Mouse (Mus musculus): ENCODE measurements around the gene Ngp. TPM values are rescaled to one million over a fixed set of nuclear protein-coding genes. Genes with fewer than 3 reads are reported as not detected.

The Ngp gene
- polyA plus RNA-seq, 2 experiments, result 1.5 to 5.9 TPM

DNA sequence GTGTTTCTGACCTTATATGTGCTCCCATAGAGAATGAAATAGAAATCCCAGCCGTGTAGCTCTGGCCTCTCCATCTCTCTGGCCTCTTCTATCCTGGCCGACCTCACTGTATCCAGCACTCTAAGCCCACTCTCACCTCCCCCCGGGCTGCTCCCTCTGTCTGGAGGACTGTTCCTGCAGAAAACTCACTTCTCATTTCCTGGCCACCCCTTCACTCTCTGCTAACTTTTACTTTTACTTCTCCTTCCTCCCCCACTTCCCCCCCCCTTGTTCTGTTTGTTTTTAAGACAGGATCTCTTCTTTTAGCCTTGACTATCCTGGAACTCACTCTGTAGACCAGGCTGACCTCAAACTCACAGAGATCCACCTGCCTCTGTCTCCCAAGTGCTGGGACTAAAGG, 33.0 kb downstream of the Ngp start:
- ATAC-seq (ENCODE audit: low FRiP score, low read depth) (no peak), DNase-seq (ENCODE audit: low spot score) (no peak)
- Histone ChIP-seq H3K4me1 (ENCODE audit: control insufficient read depth, insufficient read depth, low read length) (no peaks in the 10 kb centered on the region; the same call in 1 of the 2 replicates), H3K27ac (replicated peaks; ENCODE audit: low read depth, low read length) (no peak overlapping the region), H3K9me3 (ENCODE audit: control insufficient read depth, low read length) (no peaks in the 10 kb centered on the region), H3K36me3 (ENCODE audit: control insufficient read depth, insufficient read depth, low read length) (peaks cover 23% of the 10 kb centered on the region), H3K9ac (ENCODE audit: low read depth, low read length, severe bottlenecking) (no peak overlapping the region), H3K27me3 (ENCODE audit: control insufficient read depth, insufficient read depth, low read length) (no peaks in the 10 kb centered on the region), H3K4me2 (replicated peaks; ENCODE audit: low read depth, low read length, severe bottlenecking) (no peak overlapping the region), H3K4me3 (replicated peaks; ENCODE audit: low read length) (no peak overlapping the region)
- no peak for TF ChIP-seq POLR2A (IDR thresholded peaks at IDR 0.05; ENCODE audit: borderline replicate concordance, extremely low read depth, insufficient read depth, insufficient read length)
- WGBS, result 78% methylated on average over 3 of the region's 3 CpGs

DNA sequence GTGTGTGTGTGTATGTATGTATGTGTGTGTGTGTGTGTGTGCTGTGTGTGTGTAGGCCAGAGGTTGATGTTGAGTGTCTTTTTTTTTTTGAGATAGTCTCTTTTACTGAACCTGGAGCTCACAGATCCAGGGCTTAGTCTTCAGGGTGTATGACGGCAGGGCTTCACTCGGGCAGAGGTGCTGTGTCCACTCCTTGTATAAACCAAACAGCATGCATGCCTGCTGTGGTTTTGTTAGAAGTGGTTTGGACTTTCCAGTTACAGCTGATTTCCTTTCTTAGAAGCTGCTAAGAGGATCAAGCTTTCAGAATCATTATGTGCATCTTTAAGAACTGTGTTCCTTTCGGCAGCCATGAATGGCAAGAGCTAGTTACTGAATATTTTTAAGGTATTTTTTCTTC, 38.4 kb downstream of the Ngp start:
- no peak overlapping the region for H3K4me2 ChIP-seq (replicated peaks; ENCODE audit: low read depth, low read length, severe bottlenecking)
- H3K9ac ChIP-seq (ENCODE audit: low read depth, low read length, severe bottlenecking), result no peak overlapping the region
- H3K36me3 ChIP-seq (ENCODE audit: control insufficient read depth, insufficient read depth, low read length), result peaks cover 10% of the 10 kb centered on the region
- no peak for TF ChIP-seq POLR2A (IDR thresholded peaks at IDR 0.05; ENCODE audit: borderline replicate concordance, extremely low read depth, insufficient read depth, insufficient read length)
- WGBS, result 81% methylated on average over 3 of the region's 3 CpGs
- no peaks in the 10 kb centered on the region for H3K9me3 ChIP-seq (ENCODE audit: control insufficient read depth, low read length)
- H3K27ac ChIP-seq (replicated peaks; ENCODE audit: low read depth, low read length), result no peak overlapping the region
- no peaks in the 10 kb centered on the region for H3K4me1 ChIP-seq (ENCODE audit: control insufficient read depth, insufficient read depth, low read length)
- no peaks in the 10 kb centered on the region for H3K27me3 ChIP-seq (ENCODE audit: control insufficient read depth, insufficient read depth, low read length)
- H3K4me3 ChIP-seq (replicated peaks; ENCODE audit: low read length), result no peak overlapping the region
- ATAC-seq (ENCODE audit: low FRiP score, low read depth) (no peak), DNase-seq (ENCODE audit: low spot score) (no peak)

GRCm38 (mm10) chr9:110459145-110459727, 39.7 kb downstream of the Ngp start:
- Histone ChIP-seq H3K4me1 (ENCODE audit: control insufficient read depth, insufficient read depth, low read length) (no peaks in the 10 kb centered on the region), H3K4me2 (replicated peaks; ENCODE audit: low read depth, low read length, severe bottlenecking) (no peak overlapping the region), H3K36me3 (ENCODE audit: control insufficient read depth, insufficient read depth, low read length) (peaks cover 10% of the 10 kb centered on the region), H3K9ac (ENCODE audit: low read depth, low read length, severe bottlenecking) (no peak overlapping the region), H3K4me3 (replicated peaks; ENCODE audit: low read length) (no peak overlapping the region), H3K9me3 (ENCODE audit: control insufficient read depth, low read length) (no peaks in the 10 kb centered on the region), H3K27me3 (ENCODE audit: control insufficient read depth, insufficient read depth, low read length) (no peaks in the 10 kb centered on the region), H3K27ac (replicated peaks; ENCODE audit: low read depth, low read length) (no peak overlapping the region)
- TF ChIP-seq POLR2A (IDR thresholded peaks at IDR 0.05; ENCODE audit: borderline replicate concordance, extremely low read depth, insufficient read depth, insufficient read length), result no peak
- ATAC-seq (ENCODE audit: low FRiP score, low read depth) (no peak), DNase-seq (ENCODE audit: low spot score) (no peak)
- 70% methylated on average over 2 of the region's 2 CpGs for WGBS

DNA sequence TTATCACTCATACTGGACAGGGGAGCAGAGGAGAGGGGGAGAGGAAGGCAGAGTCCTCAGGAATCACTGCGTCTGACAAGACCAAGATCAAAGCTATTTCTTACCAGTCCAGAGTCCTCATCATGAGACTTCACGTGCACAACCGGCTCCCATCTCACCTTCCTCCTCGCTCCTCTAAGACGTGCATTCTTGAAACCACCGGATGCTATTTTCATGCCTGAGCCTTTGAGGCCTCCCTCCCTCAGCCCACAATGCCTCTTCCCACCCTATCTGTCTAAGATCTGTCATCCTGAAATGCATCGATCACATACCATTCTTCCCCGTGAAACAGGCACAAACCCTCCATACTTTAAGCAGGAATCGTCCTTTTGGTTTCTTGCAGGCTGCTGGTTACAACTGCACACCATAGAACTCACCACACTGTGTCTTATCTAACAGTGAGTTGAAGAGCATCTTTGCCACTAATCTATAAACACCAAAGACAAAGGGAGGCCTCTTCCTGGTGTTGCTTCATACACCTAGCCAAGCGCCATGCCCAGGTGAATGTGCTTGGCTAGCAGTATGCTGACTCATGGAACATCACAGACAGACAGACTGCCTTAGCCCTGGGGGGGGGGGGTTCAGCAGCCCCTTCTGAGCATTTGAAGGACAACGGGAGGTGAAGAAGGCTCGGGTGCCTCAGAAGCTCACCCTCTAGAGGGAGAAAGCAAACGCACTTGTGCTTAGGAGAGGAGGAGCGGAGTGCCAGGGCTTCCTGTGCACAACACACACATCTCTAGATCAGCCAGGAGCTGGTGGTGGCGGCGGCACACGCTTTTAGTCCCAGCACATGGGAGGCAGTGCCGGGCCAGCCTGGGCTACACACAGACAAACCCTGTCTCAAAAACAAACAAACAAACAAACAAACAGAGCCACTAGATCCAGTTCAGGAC, 41.6 kb downstream of the Ngp start:
- Histone ChIP-seq H3K4me1 (ENCODE audit: control insufficient read depth, insufficient read depth, low read length) (no peaks in the 10 kb centered on the region), H3K36me3 (ENCODE audit: control insufficient read depth, insufficient read depth, low read length) (peaks cover 3% of the 10 kb centered on the region; the same call in 1 of the 2 replicates), H3K27me3 (ENCODE audit: control insufficient read depth, insufficient read depth, low read length) (no peaks in the 10 kb centered on the region), H3K9me3 (ENCODE audit: control insufficient read depth, low read length) (no peaks in the 10 kb centered on the region), H3K4me3 (replicated peaks; ENCODE audit: low read length) (no peak overlapping the region), H3K9ac (ENCODE audit: low read depth, low read length, severe bottlenecking) (no peak overlapping the region), H3K4me2 (replicated peaks; ENCODE audit: low read depth, low read length, severe bottlenecking) (no peak overlapping the region), H3K27ac (replicated peaks; ENCODE audit: low read depth, low read length) (no peak overlapping the region)
- TF ChIP-seq POLR2A (IDR thresholded peaks at IDR 0.05; ENCODE audit: borderline replicate concordance, extremely low read depth, insufficient read depth, insufficient read length), result no peak
- ATAC-seq (ENCODE audit: low FRiP score, low read depth), result no peak
- no peak for DNase-seq (ENCODE audit: low spot score)
- WGBS, result 80% methylated on average over 18 of the region's 18 CpGs

DNA sequence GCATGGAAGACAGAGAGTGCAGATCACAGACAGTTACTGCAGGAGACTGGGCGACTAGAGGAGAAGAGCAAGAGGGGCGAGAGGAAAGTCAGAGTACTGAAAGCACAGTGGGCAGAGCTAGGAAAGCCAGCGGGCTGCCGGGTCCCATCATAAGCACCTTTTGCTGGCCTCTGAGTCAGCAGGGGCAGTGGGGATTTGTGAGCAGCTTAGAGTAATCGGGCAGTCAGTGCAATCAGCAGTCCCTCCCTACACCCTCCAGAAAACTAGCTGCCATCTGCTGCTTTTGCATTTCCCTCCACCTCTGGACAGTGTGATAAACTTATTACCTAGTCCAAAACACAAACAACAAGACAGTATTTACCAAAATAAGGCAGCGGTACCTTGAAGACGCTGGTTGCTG, 42.8 kb downstream of the Ngp start:
- TF ChIP-seq POLR2A (IDR thresholded peaks at IDR 0.05; ENCODE audit: borderline replicate concordance, extremely low read depth, insufficient read depth, insufficient read length), result no peak
- 82% methylated on average over 7 of the region's 7 CpGs for WGBS
- ATAC-seq (ENCODE audit: low FRiP score, low read depth), result no peak

More for the DNA sequence above, 42.8 kb downstream of the Ngp start:
- Histone ChIP-seq H3K9ac (ENCODE audit: low read depth, low read length, severe bottlenecking) (no peak overlapping the region), H3K4me3 (replicated peaks; ENCODE audit: low read length) (no peak overlapping the region), H3K4me2 (replicated peaks; ENCODE audit: low read depth, low read length, severe bottlenecking) (no peak overlapping the region), H3K9me3 (ENCODE audit: control insufficient read depth, low read length) (no peaks in the 10 kb centered on the region), H3K27ac (replicated peaks; ENCODE audit: low read depth, low read length) (no peak overlapping the region), H3K27me3 (ENCODE audit: control insufficient read depth, insufficient read depth, low read length) (no peaks in the 10 kb centered on the region), H3K36me3 (ENCODE audit: control insufficient read depth, insufficient read depth, low read length) (peaks cover 3% of the 10 kb centered on the region; the same call in 1 of the 2 replicates), H3K4me1 (ENCODE audit: control insufficient read depth, insufficient read depth, low read length) (no peaks in the 10 kb centered on the region)
- DNase-seq (ENCODE audit: low spot score), result no peak
